ENCODE assay signal across 18 mouse cellular contexts in genomic region chr1:191774106-191774505, GRCm38 (mm10). TPM values are rescaled to one million over a fixed set of nuclear protein-coding genes. Genes with fewer than 3 reads are reported as not detected.
DNase-seq lines count a peak whose midpoint lies in the region; ATAC-seq and TF ChIP-seq lines count a peak whose summit lies in the region.
"Had no signal": no experiment of that assay in that cellular context is flagged by ENCODE, and none has a peak within 500 bp of the region (broad histone marks: within the 10 kb centered on the region; RNA-seq: fewer than 3 reads in every experiment).

No protein-coding gene starts in this region.

- no peak overlapping the region for H3K4me3 ChIP-seq in forebrain, embryonic 14.5 days (ENCODE audit: low read depth, low read length)
- no peak overlapping the region for H3K4me3 ChIP-seq in forebrain, embryonic 12.5 days (replicated peaks)
- no peak overlapping the region for H3K4me3 ChIP-seq in lung, embryonic 14.5 days (ENCODE audit: low read depth, low read length)
- H3K4me3 ChIP-seq in stomach, postnatal 0 days (ENCODE audit: low read depth, low read length) = no peak overlapping the region
- H3K4me3 ChIP-seq: embryonic facial prominence, embryonic 12.5 days; heart, adult 2 months; heart, embryonic 15.5 days; midbrain, embryonic 12.5 days had no signal

- DNase-seq in adrenal gland, adult 2 months = peak; percentile 24
- DNase-seq in adrenal gland, postnatal 25 days = no peak
- DNase-seq in forebrain, embryonic 14.5 days (ENCODE audit: low spot score) = peak; percentile 22
- DNase-seq in lung, embryonic 14.5 days = peak; percentile 71
- no peak for DNase-seq in lung, postnatal 10 days
- no peak for DNase-seq in stomach, postnatal 0 days (ENCODE audit: low spot score)
- DNase-seq in right cerebral cortex, postnatal 4 days = no peak
- DNase-seq: heart, adult 2 months; liver; liver, postnatal 0 days; thymus, postnatal 36 days had no signal

- no peak for TF ChIP-seq CTCF in lung, embryonic 14.5 days (IDR thresholded peaks at IDR 0.05; ENCODE audit: low read depth)
- peak; percentile 11; the same call in 1 of the 2 replicates for TF ChIP-seq CTCF in stomach, postnatal 0 days (IDR thresholded peaks at IDR 0.05; ENCODE audit: low read depth)

- no peaks in the 10 kb centered on the region for H3K27me3 ChIP-seq in forebrain, embryonic 14.5 days (replicated peaks; ENCODE audit: control insufficient read depth, insufficient read depth, low read length)
- H3K27me3 ChIP-seq in forebrain, embryonic 12.5 days = no peaks in the 10 kb centered on the region
- no peaks in the 10 kb centered on the region for H3K27me3 ChIP-seq in lung, embryonic 14.5 days (ENCODE audit: insufficient read depth, low read length)
- H3K27me3 ChIP-seq in stomach, postnatal 0 days (ENCODE audit: control insufficient read depth, insufficient read depth, low read length) = no peaks in the 10 kb centered on the region
- H3K27me3 ChIP-seq: CH12.LX; embryonic facial prominence, embryonic 12.5 days; heart, embryonic 15.5 days; midbrain, embryonic 12.5 days had no signal

- no peaks in the 10 kb centered on the region for H3K4me1 ChIP-seq in forebrain, embryonic 14.5 days (ENCODE audit: control insufficient read depth, insufficient read depth, low read length)
- H3K4me1 ChIP-seq in forebrain, embryonic 12.5 days = no peaks in the 10 kb centered on the region
- no peaks in the 10 kb centered on the region for H3K4me1 ChIP-seq in lung, embryonic 14.5 days (ENCODE audit: insufficient read depth)
- H3K4me1 ChIP-seq in stomach, postnatal 0 days (replicated peaks; ENCODE audit: control insufficient read depth, insufficient read depth) = no peaks in the 10 kb centered on the region
- H3K4me1 ChIP-seq: embryonic facial prominence, embryonic 12.5 days; heart, embryonic 15.5 days had no signal

- peaks cover 58% of the 10 kb centered on the region for H3K36me3 ChIP-seq in forebrain, embryonic 14.5 days (ENCODE audit: control insufficient read depth, insufficient read depth, low read length)
- peaks cover 35% of the 10 kb centered on the region for H3K36me3 ChIP-seq in forebrain, embryonic 12.5 days (replicated peaks)
- H3K36me3 ChIP-seq in lung, embryonic 14.5 days (ENCODE audit: insufficient read depth) = peaks cover 43% of the 10 kb centered on the region
- 0 out of 2 replicates have a peak, but pooled peaks cover 12% of the 10 kb centered on the region for H3K36me3 ChIP-seq in stomach, postnatal 0 days (ENCODE audit: control insufficient read depth, insufficient read depth, low read length)

- ATAC-seq in forebrain, embryonic 14.5 days = no peak
- ATAC-seq in forebrain, embryonic 12.5 days (ENCODE audit: low FRiP score) = no peak
- no peak for ATAC-seq in lung, embryonic 14.5 days (ENCODE audit: insufficient read depth)
- ATAC-seq in stomach, postnatal 0 days (ENCODE audit: low FRiP score, low TSS enrichment) = no peak
- ATAC-seq: liver, postnatal 0 days had no signal

- WGBS in forebrain, embryonic 14.5 days = 71% methylated on average over 5 of the region's 5 CpGs
- 88% methylated on average over 5 of the region's 5 CpGs for WGBS in forebrain, embryonic 12.5 days
- WGBS in lung, embryonic 14.5 days = 55% methylated on average over 5 of the region's 5 CpGs
- 44% methylated on average over 5 of the region's 5 CpGs for WGBS in stomach, postnatal 0 days

- H3K27ac ChIP-seq in forebrain, embryonic 14.5 days (ENCODE audit: low read depth, low read length) = no peak overlapping the region
- H3K27ac ChIP-seq in forebrain, embryonic 12.5 days = no peak overlapping the region
- H3K27ac ChIP-seq in lung, embryonic 14.5 days (ENCODE audit: low read depth) = no peak overlapping the region
- no peak overlapping the region for H3K27ac ChIP-seq in stomach, postnatal 0 days (replicated peaks)
- H3K27ac ChIP-seq: embryonic facial prominence, embryonic 12.5 days; heart, adult 2 months; heart, embryonic 15.5 days; kidney, postnatal 0 days; macrophage; midbrain, embryonic 12.5 days had no signal

- H3K4me2 ChIP-seq in forebrain, embryonic 14.5 days (ENCODE audit: low read length) = no peak overlapping the region
- H3K4me2 ChIP-seq in forebrain, embryonic 12.5 days = no peak overlapping the region
- H3K4me2 ChIP-seq in lung, embryonic 14.5 days = no peak overlapping the region
- H3K4me2 ChIP-seq in stomach, postnatal 0 days (replicated peaks; ENCODE audit: low read depth) = no peak overlapping the region
- H3K4me2 ChIP-seq: embryonic facial prominence, embryonic 12.5 days; heart, embryonic 15.5 days; midbrain, embryonic 12.5 days had no signal

- H3K9me3 ChIP-seq in forebrain, embryonic 14.5 days (replicated peaks; ENCODE audit: control insufficient read depth, low read length) = no peaks in the 10 kb centered on the region
- no peaks in the 10 kb centered on the region for H3K9me3 ChIP-seq in forebrain, embryonic 12.5 days
- no peaks in the 10 kb centered on the region for H3K9me3 ChIP-seq in lung, embryonic 14.5 days (ENCODE audit: low read depth, low read length)
- no peaks in the 10 kb centered on the region for H3K9me3 ChIP-seq in stomach, postnatal 0 days (ENCODE audit: control insufficient read depth, low read length)
- H3K9me3 ChIP-seq: embryonic facial prominence, embryonic 12.5 days; heart, embryonic 15.5 days; midbrain, embryonic 12.5 days had no signal

- H3K9ac ChIP-seq in forebrain, embryonic 14.5 days (ENCODE audit: low read length) = no peak overlapping the region
- H3K9ac ChIP-seq in forebrain, embryonic 12.5 days = no peak overlapping the region
- no peak overlapping the region for H3K9ac ChIP-seq in lung, embryonic 14.5 days
- no peak overlapping the region for H3K9ac ChIP-seq in stomach, postnatal 0 days (ENCODE audit: low read length)
- H3K9ac ChIP-seq: embryonic facial prominence, embryonic 12.5 days; heart, embryonic 15.5 days; liver, postnatal 0 days; midbrain, embryonic 12.5 days had no signal

- TF ChIP-seq EP300 in stomach, postnatal 0 days (optimal IDR thresholded peaks at IDR 0.05) = no peak

RNA-seq across cellular contexts. Expression of gene Nek2, which starts 47.1 kb away (rescaled TPM):
- total RNA-seq in adrenal gland, adult 2 months (2021) = 1 to 10 TPM; 1.7 to 2.2 TPM
- 0.98 and 1.1 TPM in 2 replicates for polyA plus RNA-seq in adrenal gland, adult 2 months (2012; rRNA removed)
- total RNA-seq in adrenal gland, postnatal 25 days (2021) = 6.7 and 6.8 TPM in 2 replicates
- 19.7 and 22.7 TPM in 2 replicates for polyA plus RNA-seq in forebrain, embryonic 14.5 days (2014; fragmentation: Nextera tagmentation; extraction: Ambion mirVana)
- 55.2 and 56.1 TPM in 2 replicates for polyA plus RNA-seq in forebrain, embryonic 12.5 days (2016; fragmentation: Nextera tagmentation; extraction: Ambion mirVana)
- 43.7 and 46.8 TPM in 2 replicates for polyA plus RNA-seq in lung, embryonic 14.5 days (2014; fragmentation: Nextera tagmentation; extraction: Ambion mirVana)
- 7.9 and 10.6 TPM in 2 replicates for polyA plus RNA-seq in stomach, postnatal 0 days (2015; fragmentation: Nextera tagmentation; extraction: Ambion mirVana)

RNA-seq across cellular contexts. Expression of gene Lpgat1, which starts 56.5 kb away (rescaled TPM):
- total RNA-seq in adrenal gland, adult 2 months (2021) = 10 to 100 TPM; 70.8 to 77.0 TPM
- 12.7 and 13.7 TPM in 2 replicates for polyA plus RNA-seq in adrenal gland, adult 2 months (2012; rRNA removed)
- 63.5 and 90.0 TPM in 2 replicates for total RNA-seq in adrenal gland, postnatal 25 days (2021)
- polyA plus RNA-seq in forebrain, embryonic 14.5 days (2014; fragmentation: Nextera tagmentation; extraction: Ambion mirVana) = 24.6 and 34.3 TPM in 2 replicates
- 31.8 and 35.8 TPM in 2 replicates for polyA plus RNA-seq in forebrain, embryonic 12.5 days (2016; fragmentation: Nextera tagmentation; extraction: Ambion mirVana)
- polyA plus RNA-seq in lung, embryonic 14.5 days (2014; fragmentation: Nextera tagmentation; extraction: Ambion mirVana) = 38.5 and 43.2 TPM in 2 replicates
- polyA plus RNA-seq in stomach, postnatal 0 days (2015; fragmentation: Nextera tagmentation; extraction: Ambion mirVana) = 28.9 and 32.3 TPM in 2 replicates

Comparison
In these comparisons a context has a peak if more than half of its experiments do, and no peak if none do; other contexts are left out.
1. DNase-seq: peak in adrenal gland, adult 2 months (single experiment), forebrain, embryonic 14.5 days (single experiment) and lung, embryonic 14.5 days (single experiment); none in adrenal gland, postnatal 25 days (single experiment), lung, postnatal 10 days (single experiment), stomach, postnatal 0 days (single experiment) and right cerebral cortex, postnatal 4 days (single experiment).